Mouse (Mus musculus) CH12F3 (cell line): ENCODE data around the gene Dot1l.

Experiments
- in situ Hi-C: fragments of 300-500 bp; cut with MboI; formaldehyde crosslinking; loops from 2 replicates; pipeline ENCODE4 v1.14.3; 2020; ENCODE audit warnings: low sequenced_read_pairs

Dot1l gene

GRCm38 (mm10) chr10:80829359-80830278 lies 74.6 kb downstream of the Dot1l start:
- in situ Hi-C loops: no loop called here

- in situ Hi-C loops: no loop called here
Observed at GRCm38 (mm10) chr10:80831136-80831535, 76.1 kb downstream of the Dot1l start.

- in situ Hi-C loops: no loop called here
Observed at GRCm38 (mm10) chr10:80832818-80833217, 77.8 kb downstream of the Dot1l start.

GRCm38 (mm10) chr10:80835617-80836016 lies 80.6 kb downstream of the Dot1l start:
- in situ Hi-C loops: no loop called here

- in situ Hi-C loops: no loop called here
Observed at GRCm38 (mm10) chr10:80836949-80837379, 82.0 kb downstream of the Dot1l start.

GRCm38 (mm10) chr10:80837827-80838226 lies 82.8 kb downstream of the Dot1l start:
- in situ Hi-C loops: no loop called here

- in situ Hi-C loops: no loop called here
Observed at GRCm38 (mm10) chr10:80838346-80838912, 83.4 kb downstream of the Dot1l start.

GRCm38 (mm10) chr10:80839848-80840247 lies 84.8 kb downstream of the Dot1l start:
- in situ Hi-C loops: no loop called here

- in situ Hi-C loops: no loop called here
Observed at GRCm38 (mm10) chr10:80841685-80842084, 86.7 kb downstream of the Dot1l start.

- in situ Hi-C loops: no loop called here
Observed at GRCm38 (mm10) chr10:80842334-80842733, 87.3 kb downstream of the Dot1l start.

GRCm38 (mm10) chr10:80843087-80843930 lies 88.3 kb downstream of the Dot1l start:
- in situ Hi-C loops: no loop called here

GRCm38 (mm10) chr10:80843931-80844547 lies 89.0 kb downstream of the Dot1l start, which contains the start of gene Lingo3:
TSS of gene Lingo3 (minus strand) at chr10:80844039.
- in situ Hi-C loops: no loop called here
